Mouse (Mus musculus) MEL (cell line): ENCODE measurements at regions not wholly inside any gene's neighbourhood (a gene's known extent, or its start where the extent isn't known, plus 50 kb on each side); places are given as distances from the start of the nearest gene placed in this dataset.

Experiments used
- DNase-seq: peaks from one replicate; pipeline ENCODE4 v3.0.0; 2011; ENCODE audit warnings: low read depth, low spot score
- H3K27ac ChIP-seq: 2 replicates; pipeline ENCODE4 v1.5.1; 2012; ENCODE audit warnings: low read depth, mild to moderate bottlenecking, control low read depth, low read length, moderate library complexity; ENCODE audit not compliant: control insufficient read depth
- H3K27me3 ChIP-seq, 2 experiments: fragments of 150-350 bp in 1 of 2; sonication (generic) in 1 of 2; 2 replicates each; pipeline ENCODE4 v1.6.1; 2012; ENCODE audit warnings: low read length in 2 of 2, mild to moderate bottlenecking in 2 of 2, improper control_type of control experiment in 1 of 2, moderate library complexity in 1 of 2; ENCODE audit not compliant: insufficient read depth in 2 of 2, control insufficient read depth in 1 of 2
- H3K36me3 ChIP-seq, 2 experiments: 2 replicates each; pipeline ENCODE4 v1.6.1; 2012 to 2014; ENCODE audit warnings: low read length in 2 of 2, improper control_type of control experiment in 1 of 2, inconsistent platforms in 1 of 2, mild to moderate bottlenecking in 1 of 2; ENCODE audit not compliant: insufficient read depth in 2 of 2, control insufficient read depth in 1 of 2
- H3K4me1 ChIP-seq, 2 experiments: fragments of 150-350 bp in 1 of 2; sonication (generic) in 1 of 2; 2 replicates each; pipeline ENCODE4 v1.6.1; 2012; ENCODE audit warnings: low read length in 2 of 2, improper control_type of control experiment in 1 of 2, mild to moderate bottlenecking in 1 of 2; ENCODE audit not compliant: insufficient read depth in 2 of 2, control insufficient read depth in 1 of 2
- H3K4me3 ChIP-seq, 2 experiments: fragments of 150-350 bp in 1 of 2; sonication (generic) in 1 of 2; 2 replicates each; pipeline ENCODE4 v1.5.1; 2012; ENCODE audit warnings: low read depth in 2 of 2, low read length in 2 of 2, mild to moderate bottlenecking in 2 of 2, moderate library complexity in 2 of 2, control low read depth in 1 of 2, improper control_type of control experiment in 1 of 2; ENCODE audit not compliant: control insufficient read depth in 1 of 2, insufficient read depth in 1 of 2
- H3K79me2 ChIP-seq: 2 replicates; pipeline ENCODE4 v1.6.1; 2012; ENCODE audit warnings: mild to moderate bottlenecking, low read length, moderate library complexity; ENCODE audit not compliant: control insufficient read depth, poor library complexity, insufficient read depth
- H3K9ac ChIP-seq: 2 replicates; pipeline ENCODE4 v1.6.1; 2012; ENCODE audit warnings: low read depth, mild to moderate bottlenecking, control low read depth, low read length, moderate library complexity; ENCODE audit not compliant: control insufficient read depth, poor library complexity, severe bottlenecking
- H3K9me3 ChIP-seq: fragments of 150-350 bp; sonication (generic); replicated peaks from 2 replicates; pipeline ENCODE4 v1.6.1; 2012; ENCODE audit warnings: mild to moderate bottlenecking, low read length, improper control_type of control experiment, moderate library complexity; ENCODE audit not compliant: insufficient read depth
- CHD1 ChIP-seq: IDR thresholded peaks from 2 replicates; pipeline ENCODE4 v1.6.1; 2012; ENCODE audit warnings: low read depth, mild to moderate bottlenecking, inconsistent platforms, low read length, improper control_type of control experiment
- CTCF ChIP-seq, 3 experiments: IDR thresholded peaks in 2 of 3; conservative IDR thresholded peaks in 1 of 3; 2 replicates each; pipeline ENCODE4 v1.5.1; 2011 to 2012; ENCODE audit warnings: low read length in 3 of 3, low read depth in 2 of 3, mild to moderate bottlenecking in 2 of 3, improper control_type of control experiment in 1 of 3, inconsistent platforms in 1 of 3, mixed read lengths in 1 of 3, moderate library complexity in 1 of 3; ENCODE audit not compliant: control insufficient read depth in 1 of 3, insufficient read depth in 1 of 3, poor library complexity in 1 of 3, severe bottlenecking in 1 of 3
- ELF1 ChIP-seq: IDR thresholded peaks from 2 replicates; pipeline ENCODE4 v1.6.1; 2014; ENCODE audit warnings: low read depth, mild to moderate bottlenecking, inconsistent platforms, low read length, improper control_type of control experiment, moderate library complexity
- ETS1 ChIP-seq: IDR thresholded peaks from 2 replicates; pipeline ENCODE4 v1.6.1; 2012; ENCODE audit warnings: low read depth, mild to moderate bottlenecking, inconsistent platforms, low read length, improper control_type of control experiment, moderate library complexity
- GATA1 ChIP-seq: IDR thresholded peaks from 2 replicates; pipeline ENCODE4 v1.6.1; 2011; ENCODE audit warnings: low read depth, low read length, improper control_type of control experiment
- HCFC1 ChIP-seq: IDR thresholded peaks from 2 replicates; pipeline ENCODE4 v1.6.1; 2012; ENCODE audit warnings: low read depth, mild to moderate bottlenecking, inconsistent platforms, low read length, improper control_type of control experiment, moderate library complexity
- MAFK ChIP-seq: IDR thresholded peaks from 2 replicates; pipeline ENCODE4 v1.6.1; 2011; ENCODE audit warnings: low read depth, mild to moderate bottlenecking, low read length, improper control_type of control experiment, borderline replicate concordance
- MAX ChIP-seq: IDR thresholded peaks from 2 replicates; pipeline ENCODE4 v1.6.1; 2011; ENCODE audit warnings: low read length, improper control_type of control experiment
- MAZ ChIP-seq: IDR thresholded peaks from 2 replicates; pipeline ENCODE4 v1.6.1; 2012; ENCODE audit warnings: low read depth, mild to moderate bottlenecking, inconsistent platforms, low read length, improper control_type of control experiment
- MEF2A ChIP-seq: IDR thresholded peaks from 2 replicates; pipeline ENCODE4 v1.6.1; 2014; ENCODE audit warnings: low read depth, mild to moderate bottlenecking, inconsistent platforms, low read length, improper control_type of control experiment; ENCODE audit not compliant: poor library complexity, insufficient replicate concordance, severe bottlenecking; ENCODE audit errors: extremely low read depth
- MXI1 ChIP-seq: IDR thresholded peaks from 2 replicates; pipeline ENCODE4 v1.6.1; 2011; ENCODE audit warnings: mild to moderate bottlenecking, low read depth, low read length, improper control_type of control experiment
- MYC ChIP-seq: IDR thresholded peaks from 2 replicates; pipeline ENCODE4 v1.6.1; 2011; ENCODE audit warnings: low read depth, mild to moderate bottlenecking, low read length, improper control_type of control experiment, moderate library complexity
- POLR2A ChIP-seq, 2 experiments: IDR thresholded peaks; 2 replicates each; pipeline ENCODE4 v1.6.1; 2011 to 2012; ENCODE audit warnings: low read length in 2 of 2, mild to moderate bottlenecking in 2 of 2, control low read depth in 1 of 2, improper control_type of control experiment in 1 of 2, low read depth in 1 of 2, moderate library complexity in 1 of 2; ENCODE audit not compliant: control insufficient read depth in 1 of 2, insufficient read depth in 1 of 2, poor library complexity in 1 of 2
- POLR2AphosphoS5 ChIP-seq: IDR thresholded peaks from 2 replicates; pipeline ENCODE4 v1.6.1; 2012; ENCODE audit warnings: low read depth, borderline replicate concordance, mild to moderate bottlenecking, inconsistent platforms, low read length, moderate library complexity, mixed read lengths
- RAD21 ChIP-seq: IDR thresholded peaks from 2 replicates; pipeline ENCODE4 v1.6.1; 2011; ENCODE audit warnings: mild to moderate bottlenecking, low read depth, low read length, improper control_type of control experiment
- SIN3A ChIP-seq: IDR thresholded peaks from 2 replicates; pipeline ENCODE4 v1.6.1; 2012; ENCODE audit warnings: low read length, improper control_type of control experiment, inconsistent platforms
- UBTF ChIP-seq: IDR thresholded peaks from 2 replicates; pipeline ENCODE4 v1.6.1; 2012; ENCODE audit warnings: low read depth, mild to moderate bottlenecking, inconsistent platforms, low read length, improper control_type of control experiment, moderate library complexity, borderline replicate concordance; ENCODE audit not compliant: insufficient read depth
- USF1 ChIP-seq: IDR thresholded peaks from 2 replicates; pipeline ENCODE4 v1.6.1; 2014; ENCODE audit warnings: low read depth, mild to moderate bottlenecking, inconsistent platforms, low read length, improper control_type of control experiment, moderate library complexity
- USF2 ChIP-seq, 2 experiments: IDR thresholded peaks; 2 replicates each; pipeline ENCODE4 v1.6.1; 2011 to 2012; ENCODE audit warnings: improper control_type of control experiment in 2 of 2, low read length in 2 of 2, borderline replicate concordance in 1 of 2, inconsistent platforms in 1 of 2, low read depth in 1 of 2, mild to moderate bottlenecking in 1 of 2; ENCODE audit not compliant: insufficient read depth in 1 of 2
- ZC3H11A ChIP-seq: IDR thresholded peaks from 2 replicates; pipeline ENCODE4 v1.6.1; 2012; ENCODE audit warnings: low read depth, mild to moderate bottlenecking, inconsistent platforms, low read length, improper control_type of control experiment
- ZKSCAN1 ChIP-seq: IDR thresholded peaks from 2 replicates; pipeline ENCODE4 v1.6.1; 2012; ENCODE audit warnings: low read depth, mild to moderate bottlenecking, inconsistent platforms, low read length, improper control_type of control experiment, moderate library complexity
- ZMIZ1 ChIP-seq: IDR thresholded peaks from 2 replicates; pipeline ENCODE4 v1.6.1; 2012; ENCODE audit warnings: low read depth, mild to moderate bottlenecking, inconsistent platforms, low read length, improper control_type of control experiment, moderate library complexity

DNA sequence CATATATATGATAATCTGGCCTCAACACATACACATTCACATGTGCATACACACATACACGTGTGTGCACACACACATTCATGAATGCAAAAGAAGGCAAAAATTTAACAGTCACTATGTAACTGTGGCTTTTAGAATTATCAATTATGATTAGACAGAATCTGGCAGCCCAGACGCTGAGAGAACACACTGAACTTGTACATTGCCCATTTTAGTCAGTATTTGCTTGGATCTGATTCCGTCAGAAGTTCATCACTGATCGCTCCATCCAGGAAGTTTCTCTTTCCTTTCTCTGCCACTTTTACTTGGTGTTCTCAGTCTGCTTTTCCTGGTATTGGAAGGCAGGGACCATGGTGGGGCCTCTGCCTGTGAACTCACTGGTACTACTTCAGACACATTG is 719.5 kb downstream of the Cypt12 start:
- Histone ChIP-seq H3K27ac (no peak overlapping the region), H3K36me3 (no peaks in the 10 kb centered on the region), H3K4me1 (no peaks in the 10 kb centered on the region), H3K9me3 (no peaks in the 10 kb centered on the region; the same call in 1 of the 2 replicates), H3K4me3 (no peak overlapping the region), H3K79me2 (no peaks in the 10 kb centered on the region), H3K9ac (no peak overlapping the region), H3K27me3 (no peaks in the 10 kb centered on the region)
- DNase-seq = no peak
- TF ChIP-seq MAX = no peak

DNA sequence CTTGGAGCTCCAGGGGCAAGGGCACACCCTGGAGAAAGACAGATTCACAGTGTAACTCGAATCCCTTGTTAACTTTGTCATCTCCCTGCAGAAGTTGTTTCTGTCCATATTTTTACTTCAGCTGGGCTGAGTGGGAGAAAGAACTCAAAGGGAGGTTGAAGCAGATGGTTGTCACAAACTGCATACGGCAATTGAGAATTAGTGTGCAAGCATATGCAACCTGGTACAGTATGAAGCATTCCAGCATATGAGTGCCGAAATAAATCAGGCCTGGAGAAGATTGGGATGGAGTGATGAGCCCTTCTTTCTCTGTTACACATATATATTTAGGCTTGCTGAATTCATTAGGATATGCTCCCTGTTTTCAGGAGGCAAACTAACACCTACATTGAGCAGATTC is 720.7 kb downstream of the Cypt12 start:
- Histone ChIP-seq H3K36me3 (no peaks in the 10 kb centered on the region), H3K4me3 (no peak overlapping the region), H3K9me3 (no peaks in the 10 kb centered on the region; the same call in 1 of the 2 replicates), H3K79me2 (no peaks in the 10 kb centered on the region), H3K9ac (no peak overlapping the region), H3K4me1 (no peaks in the 10 kb centered on the region), H3K27me3 (no peaks in the 10 kb centered on the region), H3K27ac (no peak overlapping the region)
- TF ChIP-seq ZMIZ1 (no peak), GATA1 (no peak), ELF1 (no peak), POLR2A (IDR thresholded peaks at IDR 0.05; ENCODE audit: control insufficient read depth in 1 of 2, insufficient read depth in 1 of 2, low read depth in 1 of 2, low read length in 2 of 2, poor library complexity in 1 of 2) (no peak), USF2 (IDR thresholded peaks at IDR 0.05; ENCODE audit: borderline replicate concordance in 1 of 2, insufficient read depth in 1 of 2, low read depth in 1 of 2, low read length in 2 of 2) (no peak), UBTF (no peak), USF1 (no peak), MYC (no peak), HCFC1 (no peak), MAZ (no peak), ZC3H11A (no peak)
- DNase-seq = no peak

- TF ChIP-seq UBTF (no peak), MEF2A (no peak), MXI1 (no peak), ELF1 (no peak), SIN3A (no peak), CHD1 (no peak), MAX (no peak), ZKSCAN1 (no peak), POLR2AphosphoS5 (no peak), MAFK (no peak), CTCF (IDR thresholded peaks at IDR 0.05 in 2 of 3, conservative IDR thresholded peaks at IDR 0.05 in 1 of 3; ENCODE audit: control insufficient read depth in 1 of 3, insufficient read depth in 1 of 3, low read depth in 2 of 3, low read length in 3 of 3, poor library complexity in 1 of 3, severe bottlenecking in 1 of 3) (no peak), ETS1 (no peak), RAD21 (no peak)
- Histone ChIP-seq H3K79me2 (no peaks in the 10 kb centered on the region), H3K27me3 (no peaks in the 10 kb centered on the region), H3K36me3 (no peaks in the 10 kb centered on the region), H3K9me3 (no peaks in the 10 kb centered on the region; the same call in 1 of the 2 replicates), H3K4me3 (no peak overlapping the region), H3K4me1 (no peaks in the 10 kb centered on the region), H3K27ac (no peak overlapping the region), H3K9ac (no peak overlapping the region)
- no peak for DNase-seq
Measured at GRCm38 (mm10) chr3:18670203-18670700, 722.0 kb downstream of the Cypt12 start.
